Mouse (Mus musculus): Measurements from ENCODE around the gene Fam126a. TPM values are rescaled to one million over a fixed set of nuclear protein-coding genes. Genes with fewer than 3 reads are reported as not detected.
A peak's percentile ranks its signal among the peaks of the same experiment; 100 is the strongest.

Fam126a gene
- polyA plus RNA-seq, 1 experiment from 2014 or later = 60.1 TPM

DNA sequence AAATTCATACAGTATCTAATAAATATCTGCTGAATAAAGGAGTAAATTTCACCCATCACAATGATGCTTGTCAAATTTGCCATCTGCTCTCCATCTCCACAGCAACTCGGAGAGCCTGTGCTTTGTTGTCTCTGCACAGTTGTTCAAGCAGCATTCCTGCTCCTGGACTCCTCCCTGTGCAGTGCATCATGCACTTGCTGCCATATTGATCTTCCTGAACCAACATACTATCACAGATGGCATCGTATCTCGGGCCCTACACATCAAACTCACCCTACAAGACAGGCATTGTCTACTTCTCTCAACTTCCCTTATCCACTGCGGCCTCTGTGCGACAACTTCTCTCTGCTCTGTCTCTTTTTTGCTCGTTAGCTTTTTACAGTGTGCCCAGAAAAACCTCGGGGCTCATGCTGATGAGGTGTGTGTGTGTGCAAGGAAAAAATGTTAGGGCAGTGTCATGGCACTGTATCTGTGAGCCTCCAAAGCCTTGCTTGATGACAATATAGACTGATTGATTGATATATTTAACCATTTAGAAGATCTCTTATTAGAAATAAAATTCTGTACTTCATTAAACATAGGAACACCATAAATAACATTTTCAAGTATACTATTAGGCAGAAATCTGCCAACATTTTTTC lies 11.7 kb downstream of the Fam126a start:
- 84% methylated on average over 7 of the region's 7 CpGs for WGBS (ENCODE audit: insufficient replicate concordance)
- Histone ChIP-seq H3K36me3 (peaks cover 34% of the 10 kb centered on the region), H3K4me3 (no peak overlapping the region), H3K9me3 (replicated peaks) (no peaks in the 10 kb centered on the region), H3K9ac (no peak overlapping the region), H3K27ac (no peak overlapping the region), H3K4me1 (peaks cover 23% of the 10 kb centered on the region), H3K27me3 (replicated peaks) (no peaks in the 10 kb centered on the region), H3K4me2 (no peak overlapping the region)
- no peak for ATAC-seq

DNA sequence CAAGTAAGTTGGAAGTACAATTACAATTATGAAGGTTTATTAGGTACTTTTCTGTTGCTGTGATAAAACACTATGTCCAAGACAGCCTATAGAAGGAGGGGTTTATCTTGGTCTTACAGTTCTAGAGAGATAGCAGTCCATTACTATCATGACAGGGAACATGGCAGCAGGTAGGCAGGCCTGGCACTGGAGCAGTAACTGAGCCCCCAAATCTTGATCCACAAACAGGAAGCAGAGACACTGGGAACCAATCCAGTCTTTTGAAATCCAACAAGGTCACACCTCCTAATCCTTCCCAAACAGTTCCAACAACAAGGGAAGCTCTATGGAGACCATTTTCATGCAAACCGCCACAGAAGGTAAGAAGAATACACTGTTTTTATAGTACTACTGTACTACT lies 13.6 kb downstream of the Fam126a start:
- ATAC-seq = no peak
- Histone ChIP-seq H3K9me3 (replicated peaks) (no peaks in the 10 kb centered on the region), H3K4me2 (no peak overlapping the region), H3K27me3 (replicated peaks) (no peaks in the 10 kb centered on the region), H3K27ac (no peak overlapping the region), H3K9ac (no peak overlapping the region), H3K4me1 (0 out of 2 replicates have a peak, but pooled peaks cover 17% of the 10 kb centered on the region), H3K4me3 (no peak overlapping the region), H3K36me3 (peaks cover 30% of the 10 kb centered on the region)
- WGBS (ENCODE audit: insufficient replicate concordance) = 91% methylated on average over 1 of the region's 1 CpGs

DNA sequence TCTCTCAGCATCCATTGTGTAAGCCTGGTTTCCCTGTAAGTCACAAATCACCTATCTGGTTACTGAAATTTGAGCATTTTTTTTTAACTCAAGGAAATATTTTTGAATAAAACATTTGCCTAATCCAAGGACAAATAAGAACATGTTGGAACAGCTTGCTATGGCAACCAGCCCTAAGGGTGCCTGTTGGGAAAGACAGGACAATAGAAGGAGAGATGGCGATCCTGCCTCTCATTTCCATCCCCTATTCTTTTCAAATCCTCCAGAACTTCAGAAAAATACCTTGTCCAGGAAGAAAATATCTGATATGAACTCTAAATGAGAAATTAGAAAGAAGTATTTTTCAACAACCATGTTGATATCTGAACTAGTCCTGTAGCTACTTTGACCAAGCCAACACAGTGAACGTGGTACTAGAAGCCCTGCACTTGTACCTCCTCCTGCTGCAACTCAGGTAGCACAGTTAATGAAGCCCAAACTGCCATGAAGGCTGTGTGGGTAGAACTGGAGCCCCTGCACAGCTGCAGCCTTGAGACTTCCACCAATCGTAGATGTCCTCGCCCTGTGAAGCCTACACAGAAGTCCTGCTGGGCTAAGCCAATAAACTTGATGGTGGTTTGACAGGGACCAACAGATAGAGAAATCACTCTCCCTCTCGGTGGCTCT lies 17.0 kb downstream of the Fam126a start:
- no peaks in the 10 kb centered on the region for H3K9me3 ChIP-seq (replicated peaks)
- ATAC-seq = no peak

GRCm38 (mm10) chr5:23999083-23999671 lies 31.3 kb downstream of the Fam126a start:
- ATAC-seq = no peak
- H3K36me3 ChIP-seq = peaks cover 33% of the 10 kb centered on the region
- no peaks in the 10 kb centered on the region for H3K9me3 ChIP-seq (replicated peaks)
- no peak overlapping the region for H3K4me2 ChIP-seq
- H3K27me3 ChIP-seq (replicated peaks) = no peaks in the 10 kb centered on the region
- H3K27ac ChIP-seq = no peak overlapping the region
- H3K4me1 ChIP-seq = peaks cover 18% of the 10 kb centered on the region
- H3K4me3 ChIP-seq = no peak overlapping the region
- 75% methylated on average over 1 of the region's 1 CpGs for WGBS (ENCODE audit: insufficient replicate concordance)
- no peak overlapping the region for H3K9ac ChIP-seq

More for the DNA sequence above, 17.0 kb downstream of the Fam126a start:
- H3K36me3 ChIP-seq = peaks cover 36% of the 10 kb centered on the region
- no peak overlapping the region for H3K4me2 ChIP-seq
- H3K27me3 ChIP-seq (replicated peaks) = no peaks in the 10 kb centered on the region
- H3K4me3 ChIP-seq = no peak overlapping the region
- H3K27ac ChIP-seq = no peak overlapping the region
- 80% methylated on average over 5 of the region's 5 CpGs for WGBS (ENCODE audit: insufficient replicate concordance)
- 0 out of 2 replicates have a peak, but pooled peaks cover 10% of the 10 kb centered on the region for H3K4me1 ChIP-seq
- H3K9ac ChIP-seq = no peak overlapping the region

DNA sequence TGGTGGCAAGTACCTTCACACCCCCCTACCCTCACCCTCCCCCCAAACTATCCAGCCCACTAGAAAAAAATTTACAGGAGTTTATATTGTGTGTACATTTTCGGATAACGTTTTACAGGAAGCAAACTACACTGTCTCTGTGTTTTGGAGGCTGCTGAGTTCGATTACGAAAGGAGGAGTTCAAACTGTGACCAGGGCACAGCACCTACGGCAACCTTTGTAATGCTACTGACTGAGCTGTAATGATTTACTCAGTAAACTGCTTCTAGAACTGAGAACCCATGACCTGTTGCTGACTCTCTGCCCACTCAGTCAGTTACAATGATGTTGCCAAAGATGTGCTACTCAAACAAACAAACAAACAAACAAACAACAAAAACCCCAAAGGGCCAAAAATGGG lies 34.5 kb downstream of the Fam126a start:
- H3K27me3 ChIP-seq (replicated peaks) = no peaks in the 10 kb centered on the region
- peaks cover 37% of the 10 kb centered on the region for H3K36me3 ChIP-seq
- H3K9me3 ChIP-seq (replicated peaks) = no peaks in the 10 kb centered on the region
- 82% methylated on average over 5 of the region's 5 CpGs for WGBS (ENCODE audit: insufficient replicate concordance)
- no peak overlapping the region for H3K4me3 ChIP-seq
- H3K4me2 ChIP-seq = no peak overlapping the region
- no peak overlapping the region for H3K27ac ChIP-seq
- peak; percentile 47; the same call in 1 of the 2 replicates for ATAC-seq
- H3K9ac ChIP-seq = no peak overlapping the region
- peaks cover 22% of the 10 kb centered on the region for H3K4me1 ChIP-seq

DNA sequence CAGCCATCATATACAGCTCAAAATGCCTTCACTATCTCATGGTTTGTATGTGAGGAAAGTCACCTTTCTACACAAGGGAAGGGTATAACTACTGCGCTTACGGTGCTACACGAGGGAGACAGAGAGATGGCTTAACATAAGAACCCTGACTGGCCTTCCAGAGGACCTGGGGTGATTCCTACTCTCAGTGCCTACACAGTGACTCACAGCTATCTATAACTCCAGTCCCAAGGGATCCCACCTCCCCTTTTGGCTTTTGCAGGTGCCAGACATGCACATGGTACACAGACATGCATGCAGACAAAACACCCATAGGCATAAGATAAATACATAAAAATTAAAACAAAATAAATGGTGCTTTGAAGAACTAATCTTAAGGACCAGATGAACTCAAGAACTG lies 35.6 kb downstream of the Fam126a start:
- no peak for ATAC-seq
- H3K9ac ChIP-seq = no peak overlapping the region
- peaks cover 17% of the 10 kb centered on the region for H3K4me1 ChIP-seq
- H3K36me3 ChIP-seq = peaks cover 43% of the 10 kb centered on the region
- no peak overlapping the region for H3K4me3 ChIP-seq
- H3K27ac ChIP-seq = no peak overlapping the region
- 94% methylated on average over 3 of the region's 3 CpGs for WGBS (ENCODE audit: insufficient replicate concordance)
- H3K9me3 ChIP-seq (replicated peaks) = no peaks in the 10 kb centered on the region
- H3K27me3 ChIP-seq (replicated peaks) = no peaks in the 10 kb centered on the region
- H3K4me2 ChIP-seq = no peak overlapping the region

- H3K4me2 ChIP-seq = no peak overlapping the region
- peaks cover 17% of the 10 kb centered on the region for H3K4me1 ChIP-seq
- no peaks in the 10 kb centered on the region for H3K9me3 ChIP-seq (replicated peaks)
- no peak overlapping the region for H3K27ac ChIP-seq
- H3K9ac ChIP-seq = no peak overlapping the region
- no peak for ATAC-seq
- 90% methylated on average over 2 of the region's 2 CpGs for WGBS (ENCODE audit: insufficient replicate concordance)
- H3K27me3 ChIP-seq (replicated peaks) = no peaks in the 10 kb centered on the region
- H3K36me3 ChIP-seq = peaks cover 40% of the 10 kb centered on the region
- H3K4me3 ChIP-seq = no peak overlapping the region
Measured at GRCm38 (mm10) chr5:23994231-23994630, 36.3 kb downstream of the Fam126a start.

- peaks cover 38% of the 10 kb centered on the region for H3K36me3 ChIP-seq
Measured at GRCm38 (mm10) chr5:23993553-23993894, 37.0 kb downstream of the Fam126a start.

GRCm38 (mm10) chr5:23992876-23993552 lies 37.5 kb downstream of the Fam126a start:
- Histone ChIP-seq H3K27me3 (replicated peaks) (no peaks in the 10 kb centered on the region), H3K4me2 (no peak overlapping the region), H3K4me1 (peaks cover 14% of the 10 kb centered on the region), H3K36me3 (peaks cover 36% of the 10 kb centered on the region), H3K9me3 (replicated peaks) (no peaks in the 10 kb centered on the region), H3K27ac (no peak overlapping the region), H3K9ac (no peak overlapping the region), H3K4me3 (no peak overlapping the region)
- 77% methylated on average over 5 of the region's 5 CpGs for WGBS (ENCODE audit: insufficient replicate concordance)
- ATAC-seq = no peak

More at GRCm38 (mm10) chr5:23993553-23993894, 37.0 kb downstream of the Fam126a start:
- Histone ChIP-seq H3K4me1 (peaks cover 17% of the 10 kb centered on the region), H3K9ac (no peak overlapping the region), H3K27me3 (replicated peaks) (no peaks in the 10 kb centered on the region), H3K4me2 (no peak overlapping the region), H3K27ac (no peak overlapping the region), H3K4me3 (no peak overlapping the region), H3K9me3 (replicated peaks) (no peaks in the 10 kb centered on the region)
- ATAC-seq = no peak
- WGBS (ENCODE audit: insufficient replicate concordance) = 83% methylated on average over 2 of the region's 2 CpGs

DNA sequence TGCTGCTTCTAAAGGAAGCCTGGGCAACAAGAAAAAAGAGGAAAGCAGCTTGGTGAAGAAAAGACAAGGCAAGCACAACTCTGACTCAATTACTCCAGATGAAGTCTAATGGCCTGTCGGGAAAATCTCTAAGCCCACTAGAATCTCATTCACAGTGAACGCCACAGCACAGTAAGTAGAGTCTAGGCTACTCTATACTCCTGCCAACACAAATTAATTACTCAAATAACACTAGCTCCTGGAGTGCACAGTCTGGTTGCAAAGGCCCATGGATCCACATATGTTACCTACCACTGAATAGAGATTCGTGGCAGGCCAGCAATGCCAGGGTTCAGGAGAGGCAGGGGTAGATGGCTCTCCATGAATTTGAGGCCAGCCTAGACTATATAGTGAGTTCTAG lies 40.5 kb downstream of the Fam126a start:
- Histone ChIP-seq H3K27me3 (replicated peaks) (no peaks in the 10 kb centered on the region), H3K4me1 (peaks cover 4% of the 10 kb centered on the region; the same call in 1 of the 2 replicates), H3K4me3 (no peak overlapping the region), H3K27ac (no peak overlapping the region), H3K4me2 (no peak overlapping the region), H3K9me3 (replicated peaks) (no peaks in the 10 kb centered on the region), H3K36me3 (peaks cover 48% of the 10 kb centered on the region), H3K9ac (no peak overlapping the region)
- no peak for ATAC-seq
- 84% methylated on average over 3 of the region's 3 CpGs for WGBS (ENCODE audit: insufficient replicate concordance)

GRCm38 (mm10) chr5:23987792-23988191 lies 42.7 kb downstream of the Fam126a start:
- no peaks in the 10 kb centered on the region for H3K27me3 ChIP-seq (replicated peaks)
- peaks cover 70% of the 10 kb centered on the region for H3K36me3 ChIP-seq
- no peaks in the 10 kb centered on the region for H3K4me1 ChIP-seq
- H3K27ac ChIP-seq = no peak overlapping the region
- ATAC-seq = no peak
- H3K9me3 ChIP-seq (replicated peaks) = no peaks in the 10 kb centered on the region
- 86% methylated on average over 10 of the region's 10 CpGs for WGBS (ENCODE audit: insufficient replicate concordance)
- H3K9ac ChIP-seq = no peak overlapping the region
- no peak overlapping the region for H3K4me2 ChIP-seq
- no peak overlapping the region for H3K4me3 ChIP-seq

DNA sequence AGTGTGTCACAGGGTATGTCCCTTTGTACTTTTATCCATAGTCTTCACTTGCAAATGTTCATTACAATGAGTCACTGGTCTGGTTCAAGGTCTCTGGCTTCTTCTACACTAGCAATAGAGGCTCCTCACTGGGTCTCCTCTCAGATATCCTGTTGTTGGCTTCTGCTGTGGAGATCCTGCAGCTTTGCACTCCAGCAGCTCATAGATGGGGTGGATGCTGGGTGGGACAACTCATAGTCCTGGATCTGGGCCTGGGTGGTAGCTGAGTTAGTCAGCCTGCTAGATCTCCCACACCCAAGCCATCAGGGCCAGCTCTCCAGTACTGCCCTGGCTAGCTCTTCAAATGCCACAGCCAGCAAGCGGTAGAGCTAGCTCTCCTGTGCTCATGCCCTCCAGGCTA lies 48.4 kb downstream of the Fam126a start:
- WGBS (ENCODE audit: insufficient replicate concordance) = 86% methylated on average over 1 of the region's 1 CpGs
- H3K36me3 ChIP-seq = peaks cover 89% of the 10 kb centered on the region
- no peak overlapping the region for H3K27ac ChIP-seq

More for the DNA sequence above, 48.4 kb downstream of the Fam126a start:
- no peaks in the 10 kb centered on the region for H3K27me3 ChIP-seq (replicated peaks)
- H3K4me1 ChIP-seq = no peaks in the 10 kb centered on the region
- no peaks in the 10 kb centered on the region for H3K9me3 ChIP-seq (replicated peaks)
- ATAC-seq = no peak
- H3K4me3 ChIP-seq = no peak overlapping the region
- no peak overlapping the region for H3K9ac ChIP-seq
- no peak overlapping the region for H3K4me2 ChIP-seq

Measured in liver, embryonic 12.5 days (tissue).